Mouse (Mus musculus) spleen, adult 2 months (tissue): ENCODE data around the gene Cdk5r1.

Source experiments
- CTCF ChIP-seq: fragments of 200-500 bp; IDR thresholded peaks from 2 replicates; pipeline ENCODE4 v1.5.1; 2011; ENCODE audit warnings: mild to moderate bottlenecking, inconsistent platforms; ENCODE audit not compliant: insufficient read depth, insufficient read length, insufficient replicate concordance; ENCODE audit errors: extremely low read depth
- POLR2A ChIP-seq: fragments of 200-500 bp; IDR thresholded peaks from 2 replicates; pipeline ENCODE4 v1.6.1; 2011; ENCODE audit warnings: low read depth, low read length, inconsistent platforms

DNA sequence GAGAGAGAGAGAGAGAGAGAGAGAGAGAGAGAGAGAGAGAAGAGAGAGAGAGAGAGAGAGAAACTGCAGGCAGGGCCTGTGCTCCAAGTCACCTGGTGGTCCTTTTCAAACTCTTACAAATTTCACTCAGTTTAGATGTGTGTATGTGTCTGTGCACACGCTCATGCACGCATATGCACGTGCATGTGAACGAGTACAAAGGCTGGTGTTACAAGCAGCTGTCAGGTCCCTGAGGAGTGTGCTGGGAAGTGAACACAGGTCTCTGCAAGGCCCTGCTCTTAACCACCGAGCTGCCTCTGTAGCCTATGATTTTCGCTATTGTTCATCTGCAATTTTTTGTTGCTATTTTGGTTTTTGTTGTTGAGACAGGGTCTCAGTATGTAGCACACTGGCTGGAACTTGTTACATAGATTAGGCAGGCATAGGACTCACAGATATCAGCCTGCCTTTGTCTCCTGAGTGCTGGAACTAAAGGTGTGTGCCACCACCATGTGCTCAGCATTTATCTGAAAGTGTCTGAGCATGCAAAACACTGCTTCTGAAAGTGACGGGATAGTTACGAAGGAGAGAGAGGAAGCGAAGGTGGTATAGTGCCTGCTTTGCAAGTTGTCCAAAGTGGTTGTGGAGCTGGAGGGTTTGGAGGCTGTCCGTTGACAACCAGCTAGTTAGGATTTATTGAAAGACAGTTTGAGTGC, 20.5 kb downstream of the Cdk5r1 start:
- TF ChIP-seq POLR2A (no peak), CTCF (no peak)
